15 mouse cellular contexts compared by ENCODE assay signal in genomic region chr6:126142741-126143140, GRCm38 (mm10). TPM values are rescaled to one million over a fixed set of nuclear protein-coding genes. Genes with fewer than 3 reads are reported as not detected.
DNase-seq lines count a peak whose midpoint lies in the region; ATAC-seq and TF ChIP-seq lines count a peak whose summit lies in the region.
"Had no signal": no experiment of that assay in that cellular context is flagged by ENCODE, and none has a peak within 500 bp of the region (broad histone marks: within the 10 kb centered on the region; RNA-seq: fewer than 3 reads in every experiment).

No protein-coding gene starts in this region.

- H3K9me3 ChIP-seq in kidney, embryonic 16.5 days (ENCODE audit: low read length): no peaks in the 10 kb centered on the region
- H3K9me3 ChIP-seq in midbrain, postnatal 0 days (ENCODE audit: low read length): no peaks in the 10 kb centered on the region
- H3K9me3 ChIP-seq in midbrain, embryonic 15.5 days: no peaks in the 10 kb centered on the region
- H3K9me3 ChIP-seq: embryonic facial prominence, embryonic 12.5 days; forebrain, embryonic 12.5 days; hindbrain, embryonic 10.5 days; intestine, embryonic 15.5 days; liver, embryonic 13.5 days had no signal

- ATAC-seq in kidney, embryonic 16.5 days (ENCODE audit: low FRiP score, low TSS enrichment): no peak
- ATAC-seq in midbrain, postnatal 0 days (ENCODE audit: low FRiP score): 0 out of 2 replicates have a peak, but pooled peaks have one; percentile 7
- no peak for ATAC-seq in midbrain, embryonic 15.5 days (replicated peaks)
- ATAC-seq: intestine, embryonic 15.5 days had no signal

- intact Hi-C loops in heart, adult 2 months (cut with DNase I): loop anchor here (2.0 kb wide), 1 partner anchor 16 kb away; no protein-coding TSS in a partner anchor

- no peak for TF ChIP-seq EP300 in heart, adult 2 months (IDR thresholded peaks at IDR 0.05; ENCODE audit: insufficient read depth, low read depth, low read length)

- H3K27me3 ChIP-seq in heart, adult 2 months (ENCODE audit: control insufficient read depth, insufficient read depth, low read length): no peaks in the 10 kb centered on the region
- no peaks in the 10 kb centered on the region for H3K27me3 ChIP-seq in kidney, embryonic 16.5 days (ENCODE audit: insufficient read depth, low read length)
- no peaks in the 10 kb centered on the region for H3K27me3 ChIP-seq in midbrain, postnatal 0 days (ENCODE audit: insufficient read depth, low read length)
- no peaks in the 10 kb centered on the region for H3K27me3 ChIP-seq in midbrain, embryonic 15.5 days (replicated peaks)
- H3K27me3 ChIP-seq: embryonic facial prominence, embryonic 12.5 days; forebrain, embryonic 12.5 days; intestine, embryonic 15.5 days; liver, embryonic 13.5 days had no signal

- H3K9ac ChIP-seq in heart, adult 2 months (ENCODE audit: low read depth, low read length): no peak overlapping the region
- no peak overlapping the region for H3K9ac ChIP-seq in kidney, embryonic 16.5 days (replicated peaks; ENCODE audit: low read length)
- H3K9ac ChIP-seq in midbrain, postnatal 0 days (replicated peaks; ENCODE audit: low read length, poor library complexity, severe bottlenecking): no peak overlapping the region
- H3K9ac ChIP-seq in midbrain, embryonic 15.5 days: no peak overlapping the region
- H3K9ac ChIP-seq: embryonic facial prominence, embryonic 12.5 days; forebrain, embryonic 12.5 days; intestine, embryonic 15.5 days; liver, embryonic 13.5 days had no signal

- no peak for TF ChIP-seq CTCF in heart, adult 2 months (IDR thresholded peaks at IDR 0.05)
- no peak for TF ChIP-seq CTCF in midbrain, postnatal 0 days (IDR thresholded peaks at IDR 0.05)

- peaks cover 19% of the 10 kb centered on the region for H3K36me3 ChIP-seq in heart, adult 2 months (ENCODE audit: control insufficient read depth, insufficient read depth, low read length)
- no peaks in the 10 kb centered on the region for H3K36me3 ChIP-seq in kidney, embryonic 16.5 days (ENCODE audit: insufficient read depth, low read length)
- no peaks in the 10 kb centered on the region for H3K36me3 ChIP-seq in midbrain, postnatal 0 days (ENCODE audit: insufficient read depth, low read length)
- no peaks in the 10 kb centered on the region for H3K36me3 ChIP-seq in midbrain, embryonic 15.5 days (replicated peaks)
- H3K36me3 ChIP-seq: forebrain, embryonic 12.5 days; hindbrain, embryonic 10.5 days; intestine, embryonic 15.5 days; liver, embryonic 13.5 days had no signal

- DNase-seq in heart, adult 2 months: no peak
- no peak for DNase-seq in heart, postnatal 4 days
- DNase-seq in kidney, adult 18-20 months: no peak
- DNase-seq in midbrain, postnatal 0 days (ENCODE audit: low spot score): no peak
- no peak for DNase-seq in cerebellum, postnatal 14 days
- DNase-seq: B cell, adult 2 months; cerebellum, adult 2 months; liver, embryonic 13.5 days had no signal

- no peak overlapping the region for H3K4me2 ChIP-seq in kidney, embryonic 16.5 days (replicated peaks; ENCODE audit: low read depth, low read length)
- no peak overlapping the region for H3K4me2 ChIP-seq in midbrain, postnatal 0 days (ENCODE audit: low read depth, low read length, poor library complexity, severe bottlenecking)
- H3K4me2 ChIP-seq in midbrain, embryonic 15.5 days: no peak overlapping the region
- H3K4me2 ChIP-seq: embryonic facial prominence, embryonic 12.5 days; forebrain, embryonic 12.5 days; intestine, embryonic 15.5 days; liver, embryonic 13.5 days had no signal

- peaks cover 33% of the 10 kb centered on the region for H3K4me1 ChIP-seq in heart, adult 2 months (ENCODE audit: control insufficient read depth, insufficient read depth, low read length)
- peaks cover 35% of the 10 kb centered on the region for H3K4me1 ChIP-seq in kidney, embryonic 16.5 days (ENCODE audit: insufficient read depth, low read length)
- no peaks in the 10 kb centered on the region for H3K4me1 ChIP-seq in midbrain, postnatal 0 days (ENCODE audit: insufficient read depth, low read length)
- no peaks in the 10 kb centered on the region for H3K4me1 ChIP-seq in midbrain, embryonic 15.5 days
- H3K4me1 ChIP-seq: forebrain, embryonic 12.5 days; liver, embryonic 13.5 days had no signal

- peak overlapping the region; percentile 81 for H3K27ac ChIP-seq in heart, adult 2 months
- 0 out of 2 replicates have a peak overlapping the region, but pooled peaks have one; percentile 3 for H3K27ac ChIP-seq in kidney, embryonic 16.5 days (ENCODE audit: low read length)
- no peak overlapping the region for H3K27ac ChIP-seq in midbrain, postnatal 0 days (ENCODE audit: low read depth, low read length)
- no peak overlapping the region for H3K27ac ChIP-seq in midbrain, embryonic 15.5 days
- H3K27ac ChIP-seq: embryonic facial prominence, embryonic 12.5 days; forebrain, embryonic 12.5 days; hindbrain, embryonic 10.5 days; liver, embryonic 13.5 days had no signal

- no peak overlapping the region for H3K4me3 ChIP-seq in heart, adult 2 months
- no peak overlapping the region for H3K4me3 ChIP-seq in kidney, embryonic 16.5 days (ENCODE audit: low read length)
- no peak overlapping the region for H3K4me3 ChIP-seq in midbrain, postnatal 0 days (ENCODE audit: low read depth, low read length)
- H3K4me3 ChIP-seq in midbrain, embryonic 15.5 days: no peak overlapping the region
- H3K4me3 ChIP-seq: embryonic facial prominence, embryonic 12.5 days; forebrain, embryonic 12.5 days; hindbrain, embryonic 10.5 days; intestine, embryonic 15.5 days; liver, embryonic 13.5 days had no signal

- no peak for TF ChIP-seq POLR2A in heart, adult 2 months (IDR thresholded peaks at IDR 0.05; ENCODE audit: insufficient read depth, low read depth, low read length)

- no peaks in the 10 kb centered on the region for H3K79me2 ChIP-seq in heart, adult 2 months (replicated peaks; ENCODE audit: control insufficient read depth, insufficient read depth, low read length)

- 49% methylated on average over 3 of the region's 3 CpGs for WGBS in heart, adult 2 months
- 44% methylated on average over 3 of the region's 3 CpGs for WGBS in kidney, embryonic 16.5 days
- WGBS in midbrain, postnatal 0 days: 73% methylated on average over 3 of the region's 3 CpGs
- 78% methylated on average over 3 of the region's 3 CpGs for WGBS in midbrain, embryonic 15.5 days

RNA-seq across cellular contexts. Expression of gene Ntf3, which starts 24.0 kb away (rescaled TPM):
- total RNA-seq in heart, adult 2 months (2021): 1 to 10 TPM; 3.9 to 4.1 TPM
- 4.0 and 4.2 TPM in 2 replicates for polyA plus RNA-seq in heart, adult 2 months (2012; rRNA removed)
- total RNA-seq in heart, postnatal 4 days (2021): 1 to 10 TPM; 3.1 to 3.2 TPM
- polyA plus RNA-seq in kidney, embryonic 16.5 days (2015; fragmentation: Nextera tagmentation; extraction: Ambion mirVana): 15.2 and 15.8 TPM in 2 replicates
- 3.0 and 3.4 TPM in 2 replicates for total RNA-seq in midbrain, postnatal 0 days (2014; rRNA removed)
- polyA plus RNA-seq in midbrain, postnatal 0 days (2015; fragmentation: Nextera tagmentation; extraction: Ambion mirVana): 2.3 and 2.7 TPM in 2 replicates
- 1.3 and 2.3 TPM in 2 replicates for polyA plus RNA-seq in midbrain, embryonic 15.5 days (2015; fragmentation: Nextera tagmentation; extraction: Ambion mirVana)
- total RNA-seq: megakaryocyte, adult 5-6 weeks had no signal

Comparison
In these comparisons a context has a peak if more than half of its experiments do, and no peak if none do; other contexts are left out.
1. H3K27ac ChIP-seq: peak in heart, adult 2 months (single experiment) and kidney, embryonic 16.5 days (single experiment); none in midbrain, postnatal 0 days (single experiment) and midbrain, embryonic 15.5 days (single experiment).